ENCODE assay signal across 17 mouse cellular contexts in the genomic region with DNA sequence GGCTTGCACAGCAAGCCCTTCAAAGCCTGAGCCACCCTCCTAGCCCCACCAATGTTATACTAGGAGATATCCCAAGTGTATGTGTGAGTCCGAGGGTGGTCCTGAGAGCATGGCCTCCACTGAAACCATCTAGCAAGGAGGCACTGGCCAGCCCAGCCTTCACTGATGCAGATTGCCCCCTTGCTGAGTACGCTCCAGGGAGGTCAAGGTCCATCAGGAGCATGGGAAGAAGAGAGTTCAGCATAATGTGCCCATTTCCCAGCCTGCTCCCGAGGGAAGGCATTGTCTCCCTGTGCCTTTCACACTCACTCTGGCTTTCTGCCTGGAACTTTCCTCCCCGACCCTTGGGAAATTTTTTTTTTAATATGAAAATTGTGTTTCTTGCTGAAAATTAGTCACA.
A peak's percentile ranks its signal among the peaks of the same experiment; 100 is the strongest.
DNase-seq lines count a peak whose midpoint lies in the region; ATAC-seq and TF ChIP-seq lines count a peak whose summit lies in the region.
"Had no signal": no experiment of that assay in that cellular context is flagged by ENCODE, and none has a peak within 500 bp of the region (broad histone marks: within the 10 kb centered on the region; RNA-seq: fewer than 3 reads in every experiment).

No protein-coding gene starts in this region.

- WGBS in kidney, adult 2 months: 57% methylated on average over 4 of the region's 4 CpGs
- WGBS in stomach, postnatal 0 days: 81% methylated on average over 4 of the region's 4 CpGs

- H3K4me3 ChIP-seq in kidney, adult 2 months (ENCODE audit: insufficient read depth, low read depth, low read length): no peak overlapping the region
- no peak overlapping the region for H3K4me3 ChIP-seq in stomach, postnatal 0 days (ENCODE audit: low read depth, low read length)
- H3K4me3 ChIP-seq: embryonic facial prominence, embryonic 10.5 days; forebrain, embryonic 15.5 days; heart, embryonic 13.5 days; hindbrain, embryonic 12.5 days had no signal

- ATAC-seq in stomach, postnatal 0 days (ENCODE audit: low FRiP score, low TSS enrichment): 0 out of 2 replicates have a peak, but pooled peaks have one; percentile 28

- DNase-seq in kidney, adult 2 months: peak; percentile 63
- no peak for DNase-seq in kidney, postnatal 10 days
- DNase-seq in kidney, postnatal 25 days: peak; percentile 25 to 60
- no peak for DNase-seq in kidney, adult 11 months
- no peak for DNase-seq in stomach, postnatal 0 days (ENCODE audit: low spot score)
- DNase-seq in left cerebral cortex, postnatal 10 days (ENCODE audit: extremely low spot score in 1 of 2, low spot score in 2 of 2): no peak
- DNase-seq: adrenal gland, adult 8-10 months; adrenal gland, postnatal 36 days; cerebellum, adult 2 months; cerebellum, postnatal 10 days; gastrocnemius, postnatal 36 days; heart, adult 11 months; heart, postnatal 4 days had no signal

- no peak overlapping the region for H3K4me2 ChIP-seq in stomach, postnatal 0 days (replicated peaks; ENCODE audit: low read depth)
- H3K4me2 ChIP-seq: forebrain, embryonic 15.5 days; heart, embryonic 13.5 days; hindbrain, embryonic 12.5 days had no signal

- intact Hi-C loops in left cerebral cortex, postnatal 10 days (cut with DNase I): no loop called here

- peaks cover 14% of the 10 kb centered on the region for H3K4me1 ChIP-seq in kidney, adult 2 months (ENCODE audit: control insufficient read depth, insufficient read depth, low read length)
- 0 out of 2 replicates have a peak, but pooled peaks cover 5% of the 10 kb centered on the region for H3K4me1 ChIP-seq in stomach, postnatal 0 days (replicated peaks; ENCODE audit: control insufficient read depth, insufficient read depth)

- no peak overlapping the region for H3K9ac ChIP-seq in stomach, postnatal 0 days (ENCODE audit: low read length)
- H3K9ac ChIP-seq: forebrain, embryonic 15.5 days; heart, embryonic 13.5 days; hindbrain, embryonic 12.5 days had no signal

- no peaks in the 10 kb centered on the region for H3K27me3 ChIP-seq in kidney, adult 2 months (replicated peaks; ENCODE audit: control insufficient read depth, insufficient read depth, low read length)
- H3K27me3 ChIP-seq in stomach, postnatal 0 days (ENCODE audit: control insufficient read depth, insufficient read depth, low read length): no peaks in the 10 kb centered on the region
- H3K27me3 ChIP-seq: forebrain, embryonic 15.5 days; heart, embryonic 13.5 days had no signal

- TF ChIP-seq EP300 in stomach, postnatal 0 days (optimal IDR thresholded peaks at IDR 0.05): no peak

- no peak overlapping the region for H3K27ac ChIP-seq in kidney, adult 2 months (ENCODE audit: insufficient read depth, low read depth, low read length)
- no peak overlapping the region for H3K27ac ChIP-seq in stomach, postnatal 0 days (replicated peaks)
- H3K27ac ChIP-seq: heart, embryonic 13.5 days; hindbrain, embryonic 12.5 days had no signal

- no peaks in the 10 kb centered on the region for H3K9me3 ChIP-seq in stomach, postnatal 0 days (ENCODE audit: control insufficient read depth, low read length)
- H3K9me3 ChIP-seq: embryonic facial prominence, embryonic 10.5 days; forebrain, embryonic 15.5 days; heart, embryonic 13.5 days; hindbrain, embryonic 12.5 days had no signal

- no peaks in the 10 kb centered on the region for H3K36me3 ChIP-seq in kidney, adult 2 months (ENCODE audit: control insufficient read depth, insufficient read depth, low read length)
- no peaks in the 10 kb centered on the region for H3K36me3 ChIP-seq in stomach, postnatal 0 days (ENCODE audit: control insufficient read depth, insufficient read depth, low read length)
- H3K36me3 ChIP-seq: embryonic facial prominence, embryonic 10.5 days; forebrain, embryonic 15.5 days; heart, embryonic 13.5 days; hindbrain, embryonic 12.5 days had no signal

- TF ChIP-seq CTCF in kidney, adult 2 months (conservative IDR thresholded peaks at IDR 0.05; ENCODE audit: insufficient read depth, insufficient read length, low read depth, low read length): no peak
- TF ChIP-seq CTCF in stomach, postnatal 0 days (IDR thresholded peaks at IDR 0.05; ENCODE audit: low read depth): no peak

- TF ChIP-seq POLR2A in kidney, adult 2 months (IDR thresholded peaks at IDR 0.05; ENCODE audit: low read depth, low read length): no peak

Comparison
In these comparisons a context has a peak if more than half of its experiments do, and no peak if none do; other contexts are left out.
1. DNase-seq: peak in kidney, adult 2 months (single experiment) and kidney, postnatal 25 days (2 of 2); none in kidney, postnatal 10 days (single experiment), kidney, adult 11 months (single experiment), stomach, postnatal 0 days (single experiment) and left cerebral cortex, postnatal 10 days (0 of 2).